Mouse (Mus musculus) lung, adult 18-20 months (tissue): ENCODE data around the gene Frmpd2.
A peak's percentile ranks its signal among the peaks of the same experiment; 100 is the strongest.

ENCODE experiments used
- DNase-seq, 2 experiments: peaks; one replicate each; pipeline ENCODE4 v3.0.0; 2022; ENCODE audit warnings: mixed read lengths in 2 of 2

Frmpd2 gene

GRCm38 (mm10) chr14:33513877-33514276, 42.4 kb downstream of the Frmpd2 start:
- DNase-seq = no peak

GRCm38 (mm10) chr14:33514756-33515285, 43.3 kb downstream of the Frmpd2 start:
- DNase-seq = no peak

GRCm38 (mm10) chr14:33521538-33521937, 50.0 kb downstream of the Frmpd2 start:
- DNase-seq = no peak

GRCm38 (mm10) chr14:33525272-33525983, 53.9 kb downstream of the Frmpd2 start:
- no peak for DNase-seq

GRCm38 (mm10) chr14:33526621-33527020, 55.1 kb downstream of the Frmpd2 start:
- no peak for DNase-seq

GRCm38 (mm10) chr14:33527938-33528337, 56.4 kb downstream of the Frmpd2 start:
- no peak for DNase-seq

GRCm38 (mm10) chr14:33531331-33531912, 59.9 kb downstream of the Frmpd2 start:
- no peak for DNase-seq

GRCm38 (mm10) chr14:33532792-33533191, 61.3 kb downstream of the Frmpd2 start:
- DNase-seq = no peak

GRCm38 (mm10) chr14:33533516-33533915, 62.0 kb downstream of the Frmpd2 start:
- DNase-seq = peak in 1 of 2 experiments; percentile 2

GRCm38 (mm10) chr14:33535317-33535716, 63.8 kb downstream of the Frmpd2 start:
- DNase-seq = no peak

- no peak for DNase-seq
Measured at GRCm38 (mm10) chr14:33539559-33540167, 68.2 kb downstream of the Frmpd2 start.

GRCm38 (mm10) chr14:33545565-33546143, 74.2 kb downstream of the Frmpd2 start:
- no peak for DNase-seq

GRCm38 (mm10) chr14:33548650-33549049, 77.2 kb downstream of the Frmpd2 start:
- no peak for DNase-seq

GRCm38 (mm10) chr14:33549856-33550255, 78.4 kb downstream of the Frmpd2 start:
- no peak for DNase-seq

- DNase-seq = no peak
Measured at GRCm38 (mm10) chr14:33570737-33571136, 99.2 kb downstream of the Frmpd2 start.

GRCm38 (mm10) chr14:33573643-33574042, 102.1 kb downstream of the Frmpd2 start:
- no peak for DNase-seq

GRCm38 (mm10) chr14:33579771-33580484, 108.4 kb downstream of the Frmpd2 start:
- DNase-seq = no peak

- DNase-seq = no peak
Measured at GRCm38 (mm10) chr14:33588951-33589350, 117.5 kb downstream of the Frmpd2 start, which contains the start of gene Ptpn20. Gene Ptpn20, plus strand, starts transcription at chr14:33589207.

GRCm38 (mm10) chr14:33598376-33599130, 127.1 kb downstream of the Frmpd2 start:
- no peak for DNase-seq

GRCm38 (mm10) chr14:33607431-33607830, 135.9 kb downstream of the Frmpd2 start:
- no peak for DNase-seq
